Mouse (Mus musculus) regulatory T cell (primary cell): Measurements from ENCODE around the gene Acbd7.

Experiments
- in situ Hi-C: fragments of 300-600 bp; cut with MboI, MseI; formaldehyde crosslinking; loops from one replicate; pipeline ENCODE4 v1.15.1; 2025; ENCODE audit warnings: high pct_unique_total_duplicates

Acbd7 gene

GRCm38 (mm10) chr2:3335611-3336301 lies at the start of gene Acbd7:
Gene Acbd7 (plus strand): TSS chr2:3336168.
- in situ Hi-C loops: loop anchor here (5.0 kb wide), 1 partner anchor 87 kb away; the partner anchor contains the start of genes Dclre1c and Meig1

- in situ Hi-C loops: no loop called here
These were observed 49.7 kb upstream of the Acbd7 start for GRCm38 (mm10) chr2:3286243-3286642.

GRCm38 (mm10) chr2:3289581-3289980 lies 46.4 kb upstream of the Acbd7 start:
- in situ Hi-C loops: no loop called here

- in situ Hi-C loops: loop anchor here (5.0 kb wide), 1 partner anchor 35 kb away; no protein-coding TSS in a partner anchor
These were observed 43.8 kb upstream of the Acbd7 start for GRCm38 (mm10) chr2:3292170-3292569.

- in situ Hi-C loops: no loop called here
These were observed 40.1 kb upstream of the Acbd7 start for GRCm38 (mm10) chr2:3295826-3296225.

GRCm38 (mm10) chr2:3305426-3306025 lies 30.4 kb upstream of the Acbd7 start:
- in situ Hi-C loops: no loop called here

GRCm38 (mm10) chr2:3323132-3323531 lies 12.8 kb upstream of the Acbd7 start:
- in situ Hi-C loops: loop anchor here (5.0 kb wide), 1 partner anchor 174 kb away; no protein-coding TSS in a partner anchor

GRCm38 (mm10) chr2:3324381-3325130 lies 11.4 kb upstream of the Acbd7 start:
- in situ Hi-C loops: loop anchor here (5.0 kb wide), 2 partner anchors 32 to 173 kb away; no protein-coding TSS in a partner anchor

GRCm38 (mm10) chr2:3326547-3326946 lies 9.4 kb upstream of the Acbd7 start:
- in situ Hi-C loops: loop anchor here (5.0 kb wide), 1 partner anchor 34 kb away; no protein-coding TSS in a partner anchor

- in situ Hi-C loops: loop anchor here (5.0 kb wide), 1 partner anchor 35 kb away; no protein-coding TSS in a partner anchor
These were observed 8.6 kb upstream of the Acbd7 start for GRCm38 (mm10) chr2:3327351-3327750.

GRCm38 (mm10) chr2:3331071-3331703 lies 4.8 kb upstream of the Acbd7 start:
- in situ Hi-C loops: no loop called here

- in situ Hi-C loops: no loop called here
These were observed 3.9 kb upstream of the Acbd7 start for GRCm38 (mm10) chr2:3332056-3332455.

- in situ Hi-C loops: no loop called here
These were observed 3.3 kb upstream of the Acbd7 start, which contains the start of gene Rpp38 for GRCm38 (mm10) chr2:3332484-3333242. Gene Rpp38 (minus strand): TSS chr2:3332643.

- in situ Hi-C loops: no loop called here
These were observed 2.2 kb upstream of the Acbd7 start for GRCm38 (mm10) chr2:3333761-3334160.

- in situ Hi-C loops: loop anchor here (10.0 kb wide), 1 partner anchor 456 kb away; no protein-coding TSS in a partner anchor
These were observed 12.5 kb downstream of the Acbd7 start for GRCm38 (mm10) chr2:3348422-3348821.

GRCm38 (mm10) chr2:3348919-3349318 lies 13.0 kb downstream of the Acbd7 start:
- in situ Hi-C loops: loop anchor here (10.0 kb wide), 1 partner anchor 456 kb away; no protein-coding TSS in a partner anchor

GRCm38 (mm10) chr2:3353160-3353559 lies 17.2 kb downstream of the Acbd7 start:
- in situ Hi-C loops: no loop called here

- in situ Hi-C loops: loop anchor here (5.0 kb wide), 1 partner anchor 52 kb away; no protein-coding TSS in a partner anchor
These were observed 19.8 kb downstream of the Acbd7 start for GRCm38 (mm10) chr2:3355793-3356192.

- in situ Hi-C loops: loop anchor here (5.0 kb wide), 1 partner anchor 51 kb away; no protein-coding TSS in a partner anchor
These were observed 20.3 kb downstream of the Acbd7 start for GRCm38 (mm10) chr2:3356311-3356710.

- in situ Hi-C loops: loop anchor here (5.0 kb wide), 1 partner anchor 49 kb away; no protein-coding TSS in a partner anchor
These were observed 21.9 kb downstream of the Acbd7 start for GRCm38 (mm10) chr2:3357887-3358286.
